Mouse (Mus musculus) monocyte, adult 2 months (primary cell): Measurements from ENCODE around the gene 4921504E06Rik.

Experiments used
- DNase-seq, 2 experiments: peaks; one replicate each; pipeline ENCODE4 v3.0.0; 2022; ENCODE audit warnings: low spot score in 2 of 2, low read depth in 1 of 2

4921504E06Rik gene

GRCm38 (mm10) chr2:19423086-19423485 is 130.6 kb downstream of the 4921504E06Rik start:
- no peak for DNase-seq

- DNase-seq = no peak
Observed at GRCm38 (mm10) chr2:19422226-19422625, 131.5 kb downstream of the 4921504E06Rik start.

GRCm38 (mm10) chr2:19419686-19420345 is 133.9 kb downstream of the 4921504E06Rik start:
- DNase-seq = no peak

GRCm38 (mm10) chr2:19416066-19416465 is 137.6 kb downstream of the 4921504E06Rik start:
- DNase-seq = no peak

- peak; percentile 2 to 34 for DNase-seq
Observed at GRCm38 (mm10) chr2:19415063-19415521, 138.6 kb downstream of the 4921504E06Rik start.

- peak in 1 of 2 experiments; percentile 7 for DNase-seq
Observed at GRCm38 (mm10) chr2:19414222-19414965, 139.3 kb downstream of the 4921504E06Rik start.
